8 mouse cellular contexts compared by ENCODE assay signal in genomic region chr14:61736384-61737322, GRCm38 (mm10).
DNase-seq lines count a peak whose midpoint lies in the region; ATAC-seq and TF ChIP-seq lines count a peak whose summit lies in the region.

No protein-coding gene starts in this region.

- no peak overlapping the region for H3K9ac ChIP-seq in heart, embryonic 12.5 days

- H3K79me2 ChIP-seq in myocyte (ENCODE audit: control insufficient read depth, insufficient read depth), result no peaks in the 10 kb centered on the region

- H3K4me1 ChIP-seq in kidney, adult 2 months (ENCODE audit: control insufficient read depth, insufficient read depth, low read length), result peaks cover 9% of the 10 kb centered on the region
- H3K4me1 ChIP-seq in heart, embryonic 12.5 days (replicated peaks), result 0 out of 2 replicates have a peak, but pooled peaks cover 3% of the 10 kb centered on the region

- ATAC-seq in heart, embryonic 12.5 days (ENCODE audit: insufficient number of reproducible peaks, low FRiP score), result no peak; the same call in 1 of the 2 replicates

- H3K4me2 ChIP-seq in heart, embryonic 12.5 days, result no peak overlapping the region
- peak overlapping the region; percentile 86 for H3K4me2 ChIP-seq in myocyte (ENCODE audit: low read depth)

- 48% methylated on average over 16 of the region's 16 CpGs for WGBS in kidney, adult 2 months
- 47% methylated on average over 16 of the region's 16 CpGs for WGBS in heart, embryonic 12.5 days

- H3ac ChIP-seq in myocyte (ENCODE audit: control insufficient read depth, insufficient read length), result no peak overlapping the region

- DNase-seq in kidney, adult 2 months, result peak; percentile 34
- DNase-seq in kidney, adult 9 months, result no peak
- DNase-seq in NIH3T3 (ENCODE audit: low read depth), result peak; percentile 3
- no peak for DNase-seq in ovary, adult 18-20 months (ENCODE audit: low spot score)
- DNase-seq in layer of hippocampus, postnatal 14 days (ENCODE audit: low spot score in 2 of 2), result no peak
- DNase-seq in retina, embryonic 14.5 days (ENCODE audit: low spot score), result no peak

- no peaks in the 10 kb centered on the region for H3K36me3 ChIP-seq in kidney, adult 2 months (ENCODE audit: control insufficient read depth, insufficient read depth, low read length)
- no peaks in the 10 kb centered on the region for H3K36me3 ChIP-seq in heart, embryonic 12.5 days
- H3K36me3 ChIP-seq in myocyte (ENCODE audit: control insufficient read depth, insufficient read depth), result no peaks in the 10 kb centered on the region

- peak overlapping the region; percentile 73 for H3K27ac ChIP-seq in kidney, adult 2 months (ENCODE audit: insufficient read depth, low read depth, low read length)
- 0 out of 2 replicates have a peak overlapping the region, but pooled peaks have one; percentile 38 for H3K27ac ChIP-seq in heart, embryonic 12.5 days (ENCODE audit: poor library complexity, severe bottlenecking)

- TF ChIP-seq CTCF in kidney, adult 2 months (conservative IDR thresholded peaks at IDR 0.05; ENCODE audit: insufficient read depth, insufficient read length, low read depth, low read length), result no peak

- H3K4me3 ChIP-seq in kidney, adult 2 months (ENCODE audit: insufficient read depth, low read depth, low read length), result no peak overlapping the region
- no peak overlapping the region for H3K4me3 ChIP-seq in heart, embryonic 12.5 days
- H3K4me3 ChIP-seq in myocyte, result no peak overlapping the region

- peaks cover 22% of the 10 kb centered on the region for H3K9me3 ChIP-seq in heart, embryonic 12.5 days (replicated peaks)

- no peak for TF ChIP-seq POLR2A in kidney, adult 2 months (IDR thresholded peaks at IDR 0.05; ENCODE audit: low read depth, low read length)
- no peak for TF ChIP-seq POLR2A in myocyte (IDR thresholded peaks at IDR 0.05; ENCODE audit: insufficient read length, low read depth)

- no peaks in the 10 kb centered on the region for H3K27me3 ChIP-seq in kidney, adult 2 months (replicated peaks; ENCODE audit: control insufficient read depth, insufficient read depth, low read length)
- no peaks in the 10 kb centered on the region for H3K27me3 ChIP-seq in heart, embryonic 12.5 days (replicated peaks)
- H3K27me3 ChIP-seq in myocyte (ENCODE audit: control insufficient read depth, insufficient read depth, insufficient read length), result no peaks in the 10 kb centered on the region

TF ChIP-seq in myocyte, 11 proteins besides CTCF, POLR2A, EP300 and RAD21:
- TF ChIP-seq POLR2AphosphoS2 (IDR thresholded peaks at IDR 0.05; ENCODE audit: insufficient read length, low read depth) (no peak), MYOG (IDR thresholded peaks at IDR 0.05; ENCODE audit: control insufficient read depth in 1 of 3, insufficient read depth in 1 of 3, insufficient read length in 2 of 3, low read depth in 2 of 3) (no peak), TCF12 (IDR thresholded peaks at IDR 0.05; ENCODE audit: insufficient read depth, poor library complexity, severe bottlenecking) (no peak), E2F4 (IDR thresholded peaks at IDR 0.05; ENCODE audit: insufficient read depth) (no peak), CEBPB (IDR thresholded peaks at IDR 0.05; ENCODE audit: insufficient read depth, poor library complexity, severe bottlenecking) (no peak), MAX (IDR thresholded peaks at IDR 0.05; ENCODE audit: low read depth) (no peak), MYOD1 (IDR thresholded peaks at IDR 0.05; ENCODE audit: control insufficient read depth in 1 of 3, insufficient read length in 2 of 3, low read depth in 2 of 3) (no peak), REST (IDR thresholded peaks at IDR 0.05; ENCODE audit: insufficient read depth, insufficient read length) (no peak), USF1 (IDR thresholded peaks at IDR 0.05; ENCODE audit: low read depth) (no peak), SRF (IDR thresholded peaks at IDR 0.05; ENCODE audit: control insufficient read depth, insufficient read length, low read depth) (no peak), TCF3 (IDR thresholded peaks at IDR 0.05; ENCODE audit: insufficient read length, low read depth) (no peak)

Comparison
In these comparisons a context has a peak if more than half of its experiments do, and no peak if none do; other contexts are left out.
1. DNase-seq: peak in kidney, adult 2 months (single experiment) and NIH3T3 (single experiment); none in kidney, adult 9 months (single experiment), ovary, adult 18-20 months (single experiment), layer of hippocampus, postnatal 14 days (0 of 2) and retina, embryonic 14.5 days (single experiment).